Mouse (Mus musculus): ENCODE measurements around the gene Acox1. TPM values are rescaled to one million over a fixed set of nuclear protein-coding genes. Genes with fewer than 3 reads are reported as not detected.

The Acox1 gene
- total and polyA plus RNA-seq, 3 experiments: 67.5 to 225 (median 225) TPM

GRCm38 (mm10) chr11:116129993-116130487, 68.8 kb downstream of the Acox1 start:
- no peak for DNase-seq

GRCm38 (mm10) chr11:116129091-116129790, 69.6 kb downstream of the Acox1 start:
- DNase-seq: no peak

GRCm38 (mm10) chr11:116127986-116128385, 70.9 kb downstream of the Acox1 start:
- DNase-seq: no peak

- DNase-seq: peak; percentile 88
Observed at GRCm38 (mm10) chr11:116127156-116127980, 71.5 kb downstream of the Acox1 start, which contains the start of gene Trim47. TSS of gene Trim47 (minus strand) at chr11:116127210.

- DNase-seq: no peak
Observed at GRCm38 (mm10) chr11:116126261-116126660, 72.6 kb downstream of the Acox1 start.

Other genes with a start within 250 kb of the Acox1 start
- 1 to 10 TPM; 2.1 to 4.3 TPM for gene Itgb4, start 224.3 kb downstream of the Acox1 start, total RNA-seq (2021)
- gene Itgb4, start 224.3 kb downstream of the Acox1 start, polyA plus RNA-seq (2012; rRNA removed): 3.9 and 4.8 TPM in 2 replicates
- gene Galk1, start 186.3 kb downstream of the Acox1 start, total RNA-seq (2021): 10 to 100 TPM; 30.6 to 45.6 TPM
- 68.6 and 71.3 TPM in 2 replicates for gene Galk1, start 186.3 kb downstream of the Acox1 start, polyA plus RNA-seq (2012; rRNA removed)
- gene H3f3b, start 171.1 kb downstream of the Acox1 start, total RNA-seq (2021): 100 to 1,000 TPM; 270 to 363 TPM
- 76.2 and 92.7 TPM in 2 replicates for gene H3f3b, start 171.1 kb downstream of the Acox1 start, polyA plus RNA-seq (2012; rRNA removed)
- gene Unk, start 168.7 kb downstream of the Acox1 start, total RNA-seq (2021): 10 to 100 TPM; 20.2 to 21.2 TPM
- 46.0 and 58.5 TPM in 2 replicates for gene Unk, start 168.7 kb downstream of the Acox1 start, polyA plus RNA-seq (2012; rRNA removed)
- gene Unc13d, start 121.1 kb downstream of the Acox1 start, total RNA-seq (2021): 1 to 10 TPM in 1 of 2 experiments, under 1 TPM in 1; 0.83 to 1.0 TPM
- 2.3 and 3.4 TPM in 2 replicates for gene Unc13d, start 121.1 kb downstream of the Acox1 start, polyA plus RNA-seq (2012; rRNA removed)
- 100 to 1,000 TPM; 165 to 185 TPM for gene Wbp2, start 112.0 kb downstream of the Acox1 start, total RNA-seq (2021)
- gene Wbp2, start 112.0 kb downstream of the Acox1 start, polyA plus RNA-seq (2012; rRNA removed): 517 and 528 TPM in 2 replicates
- gene Trim47, start 71.8 kb downstream of the Acox1 start, total RNA-seq (2021): 10 to 100 TPM; 10.3 to 17.9 TPM
- 49.1 and 68.9 TPM in 2 replicates for gene Trim47, start 71.8 kb downstream of the Acox1 start, polyA plus RNA-seq (2012; rRNA removed)
- gene Trim65, start 67.9 kb downstream of the Acox1 start, total RNA-seq (2021): 10 to 100 TPM in 1 of 2 experiments, 1 to 10 TPM in 1; 9.5 to 11.8 TPM
- 15.9 and 16.0 TPM in 2 replicates for gene Trim65, start 67.9 kb downstream of the Acox1 start, polyA plus RNA-seq (2012; rRNA removed)
- gene Mrpl38, start 60.2 kb downstream of the Acox1 start, total RNA-seq (2021): 100 to 1,000 TPM; 102 to 108 TPM
- gene Mrpl38, start 60.2 kb downstream of the Acox1 start, polyA plus RNA-seq (2012; rRNA removed): 134 and 167 TPM in 2 replicates
- gene Fbf1, start 30.9 kb downstream of the Acox1 start, total RNA-seq (2021): 10 to 100 TPM; 30.4 to 37.8 TPM
- gene Fbf1, start 30.9 kb downstream of the Acox1 start, polyA plus RNA-seq (2012; rRNA removed): 19.5 and 21.4 TPM in 2 replicates
- gene Ten1, start 190 bp downstream of the Acox1 start, total RNA-seq (2021): 10 to 100 TPM; 24.7 to 27.3 TPM
- 15.0 and 16.2 TPM in 2 replicates for gene Ten1, start 190 bp downstream of the Acox1 start, polyA plus RNA-seq (2012; rRNA removed)
- 1 to 10 TPM in 1 of 2 experiments, under 1 TPM in 1; 0.43 to 1.8 TPM for gene Evpl, start 39.0 kb upstream of the Acox1 start, total RNA-seq (2021)
- gene Evpl, start 39.0 kb upstream of the Acox1 start, polyA plus RNA-seq (2012; rRNA removed): 0.49 and 0.57 TPM in 2 replicates
- 10 to 100 TPM; 70.0 to 77.0 TPM for gene Srp68, start 75.2 kb upstream of the Acox1 start, total RNA-seq (2021)
- gene Srp68, start 75.2 kb upstream of the Acox1 start, polyA plus RNA-seq (2012; rRNA removed): 21.4 and 27.6 TPM in 2 replicates
- under 1 TPM in 1 of 2 experiments, not detected in 1; 0.24 TPM for gene Galr2, start 81.9 kb upstream of the Acox1 start, total RNA-seq (2021)
- 0.90 and 1.1 TPM in 2 replicates for gene Galr2, start 81.9 kb upstream of the Acox1 start, polyA plus RNA-seq (2012; rRNA removed)
- 10 to 100 TPM; 64.9 to 67.6 TPM for gene Exoc7, start 108.2 kb upstream of the Acox1 start, total RNA-seq (2021)
- gene Exoc7, start 108.2 kb upstream of the Acox1 start, polyA plus RNA-seq (2012; rRNA removed): 21.8 and 26.7 TPM in 2 replicates
- gene Foxj1, start 136.4 kb upstream of the Acox1 start, total RNA-seq (2021): under 1 TPM in 1 of 2 experiments, not detected in 1; 0.14 TPM
- gene Foxj1, start 136.4 kb upstream of the Acox1 start, polyA plus RNA-seq (2012; rRNA removed): 0.19 and 0.26 TPM in 2 replicates
- gene Rnf157, start 214.0 kb upstream of the Acox1 start, total RNA-seq (2021): 1 to 10 TPM; 6.8 to 7.2 TPM
- 4.6 and 5.5 TPM in 2 replicates for gene Rnf157, start 214.0 kb upstream of the Acox1 start, polyA plus RNA-seq (2012; rRNA removed)
- gene Ubald2, start 235.0 kb upstream of the Acox1 start, total RNA-seq (2021): 10 to 100 TPM; 16.3 to 35.2 TPM
- 119 and 158 TPM in 2 replicates for gene Ubald2, start 235.0 kb upstream of the Acox1 start, polyA plus RNA-seq (2012; rRNA removed)